Mouse (Mus musculus): Measurements from ENCODE around the gene Ece2. TPM values are rescaled to one million over a fixed set of nuclear protein-coding genes. Genes with fewer than 3 reads are reported as not detected.

Gene Ece2
- polyA plus RNA-seq (2014; fragmentation: Nextera tagmentation; extraction: Ambion mirVana), result 0.90 and 0.97 TPM in 2 replicates

DNA sequence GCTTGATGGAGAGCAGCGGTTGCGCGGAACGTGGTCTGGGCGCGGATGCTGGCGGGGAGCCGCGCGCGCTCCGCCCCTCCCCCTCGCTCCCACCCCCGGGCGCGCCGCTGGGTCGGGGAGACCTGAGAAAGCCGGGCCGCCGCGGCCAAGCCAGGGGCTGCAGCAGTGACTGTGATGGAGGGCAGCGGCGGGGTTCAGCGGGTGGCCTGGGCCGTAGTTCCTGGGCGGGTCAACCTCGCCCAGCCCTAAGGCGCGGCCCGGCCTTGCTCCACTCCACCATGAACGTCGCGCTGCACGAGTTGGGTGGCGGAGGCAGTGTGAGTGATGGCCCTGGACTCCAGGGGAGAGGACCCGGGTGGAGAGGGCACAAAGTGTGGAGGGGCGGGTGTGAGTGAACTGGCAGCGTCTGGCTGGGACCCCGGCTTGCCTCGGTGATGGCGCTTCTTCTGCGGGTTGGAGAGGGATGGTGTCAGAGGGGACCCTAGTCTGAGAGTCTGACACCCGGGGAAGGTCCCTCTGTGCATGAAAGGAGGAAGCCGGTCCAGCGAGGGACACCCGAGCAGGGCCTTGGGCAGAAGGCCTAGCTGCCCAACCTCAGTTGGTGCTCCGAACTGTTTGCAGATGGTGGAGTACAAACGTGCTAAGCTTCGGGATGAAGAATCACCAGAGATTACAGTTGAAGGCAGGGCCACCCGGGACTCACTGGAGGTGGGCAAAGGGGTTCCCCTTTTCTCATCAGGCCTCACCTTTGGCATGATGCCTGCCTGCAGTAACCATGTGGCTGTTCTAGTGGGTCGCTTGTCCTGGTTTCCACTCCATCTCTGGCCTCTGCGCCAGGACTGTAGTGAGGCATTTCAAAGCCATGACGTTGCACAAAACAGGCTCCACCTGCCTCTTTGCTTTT lies at the start of gene Ece2:
Gene Ece2 (plus strand): TSS at position 98 of the 904 bp plus-strand sequence.
- ATAC-seq (replicated peaks; ENCODE audit: low FRiP score) (no peak), DNase-seq (ENCODE audit: low spot score) (no peak)
- WGBS, result 9% methylated on average over 54 of the region's 54 CpGs
- peaks cover 27% of the 10 kb centered on the region for H3K27me3 ChIP-seq (replicated peaks; ENCODE audit: control insufficient read depth, insufficient read depth, low read length)
- peak within 1 kb of the TSS; percentile 59 for H3K4me2 ChIP-seq
- no peaks in the 10 kb centered on the region for H3K36me3 ChIP-seq (ENCODE audit: control insufficient read depth, insufficient read depth, low read length)
- no peaks in the 10 kb centered on the region for H3K9me3 ChIP-seq (ENCODE audit: control insufficient read depth, low read length)
- peak within 1 kb of the TSS; percentile 34 for H3K4me3 ChIP-seq (ENCODE audit: low read depth, low read length)
- H3K4me1 ChIP-seq (replicated peaks; ENCODE audit: control insufficient read depth, insufficient read depth, low read length), result no peaks in the 10 kb centered on the region
- no peak within 1 kb of the TSS for H3K27ac ChIP-seq (ENCODE audit: low read depth, low read length)
- no peak within 1 kb of the TSS for H3K9ac ChIP-seq (ENCODE audit: low read depth, low read length)

- Histone ChIP-seq H3K4me1 (replicated peaks; ENCODE audit: control insufficient read depth, insufficient read depth, low read length) (peaks cover 24% of the 10 kb centered on the region), H3K4me2 (peak within 1 kb of the TSS; percentile 90), H3K27me3 (replicated peaks; ENCODE audit: control insufficient read depth, insufficient read depth, low read length) (peaks cover 70% of the 10 kb centered on the region), H3K36me3 (ENCODE audit: control insufficient read depth, insufficient read depth, low read length) (no peaks in the 10 kb centered on the region), H3K27ac (ENCODE audit: low read depth, low read length) (no peak within 1 kb of the TSS), H3K9me3 (ENCODE audit: control insufficient read depth, low read length) (no peaks in the 10 kb centered on the region), H3K4me3 (ENCODE audit: low read depth, low read length) (peak within 1 kb of the TSS; percentile 52), H3K9ac (ENCODE audit: low read depth, low read length) (no peak within 1 kb of the TSS)
- WGBS, result 2% methylated on average over 24 of the region's 24 CpGs
- no peak for DNase-seq (ENCODE audit: low spot score)
- ATAC-seq (replicated peaks; ENCODE audit: low FRiP score), result no peak; the same call in 1 of the 2 replicates
Observed at GRCm38 (mm10) chr16:20589366-20589938, 40.2 kb upstream of the Ece2 start, which contains the start of gene Vwa5b2. Gene Vwa5b2, plus strand, starts transcription at chr16:20589471.

DNA sequence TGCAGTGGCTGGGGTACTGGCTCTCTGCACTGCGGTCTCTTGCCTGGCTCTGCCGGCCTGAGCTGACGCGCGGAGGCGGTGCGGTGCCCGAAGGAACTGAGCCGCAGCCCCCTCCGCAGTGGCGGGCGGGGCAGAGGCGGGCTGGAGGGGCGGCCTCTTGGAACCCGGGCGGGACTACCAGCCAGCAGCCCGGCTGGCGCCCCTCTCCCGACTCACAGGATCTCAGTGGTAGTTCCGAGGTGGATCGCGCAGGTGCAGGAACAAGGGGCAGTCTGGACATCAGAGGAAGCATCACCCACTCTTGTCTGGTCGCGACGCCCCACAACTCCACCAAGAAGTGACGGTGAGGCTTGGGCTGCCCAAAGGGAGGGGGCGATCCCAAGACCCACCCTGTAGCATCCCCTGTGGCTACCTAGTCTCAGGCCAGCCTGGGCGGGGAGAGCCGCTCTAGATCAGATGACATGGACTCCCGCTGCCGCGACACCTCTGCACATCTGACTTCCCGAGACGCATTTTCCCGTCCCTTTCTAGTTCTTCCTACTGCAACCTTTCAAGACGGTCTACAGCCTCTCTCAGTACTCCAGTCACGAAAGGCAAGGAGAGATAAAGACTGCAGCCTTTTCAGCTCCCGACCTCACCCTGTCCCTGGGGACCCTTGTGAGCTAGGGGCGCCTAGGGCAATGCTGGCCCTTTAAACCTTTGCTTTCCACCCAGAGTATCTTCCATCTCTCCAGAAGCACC lies 39.5 kb upstream of the Ece2 start:
- no peaks in the 10 kb centered on the region for H3K36me3 ChIP-seq (ENCODE audit: control insufficient read depth, insufficient read depth, low read length)
- peaks cover 72% of the 10 kb centered on the region for H3K27me3 ChIP-seq (replicated peaks; ENCODE audit: control insufficient read depth, insufficient read depth, low read length)
- H3K4me2 ChIP-seq, result peak overlapping the region; percentile 90
- WGBS, result under 1% methylated on average over 39 of the region's 39 CpGs
- H3K4me3 ChIP-seq (ENCODE audit: low read depth, low read length), result peak overlapping the region; percentile 52
- H3K9ac ChIP-seq (ENCODE audit: low read depth, low read length), result no peak overlapping the region
- H3K9me3 ChIP-seq (ENCODE audit: control insufficient read depth, low read length), result no peaks in the 10 kb centered on the region
- H3K27ac ChIP-seq (ENCODE audit: low read depth, low read length), result no peak overlapping the region
- DNase-seq (ENCODE audit: low spot score) (peak; percentile 55), ATAC-seq (replicated peaks; ENCODE audit: low FRiP score) (peak; percentile 36)
- peaks cover 30% of the 10 kb centered on the region for H3K4me1 ChIP-seq (replicated peaks; ENCODE audit: control insufficient read depth, insufficient read depth, low read length)

- ATAC-seq (replicated peaks; ENCODE audit: low FRiP score) (no peak), DNase-seq (ENCODE audit: low spot score) (no peak)
- peak overlapping the region; percentile 90 for H3K4me2 ChIP-seq
- no peak overlapping the region for H3K27ac ChIP-seq (ENCODE audit: low read depth, low read length)
- H3K36me3 ChIP-seq (ENCODE audit: control insufficient read depth, insufficient read depth, low read length), result no peaks in the 10 kb centered on the region
- peaks cover 72% of the 10 kb centered on the region for H3K27me3 ChIP-seq (replicated peaks; ENCODE audit: control insufficient read depth, insufficient read depth, low read length)
- H3K9ac ChIP-seq (ENCODE audit: low read depth, low read length), result no peak overlapping the region
- 3% methylated on average over 17 of the region's 17 CpGs for WGBS
- peak overlapping the region; percentile 52 for H3K4me3 ChIP-seq (ENCODE audit: low read depth, low read length)
- H3K9me3 ChIP-seq (ENCODE audit: control insufficient read depth, low read length), result no peaks in the 10 kb centered on the region
- peaks cover 35% of the 10 kb centered on the region for H3K4me1 ChIP-seq (replicated peaks; ENCODE audit: control insufficient read depth, insufficient read depth, low read length)
Observed at GRCm38 (mm10) chr16:20590680-20591038, 39.0 kb upstream of the Ece2 start.

DNA sequence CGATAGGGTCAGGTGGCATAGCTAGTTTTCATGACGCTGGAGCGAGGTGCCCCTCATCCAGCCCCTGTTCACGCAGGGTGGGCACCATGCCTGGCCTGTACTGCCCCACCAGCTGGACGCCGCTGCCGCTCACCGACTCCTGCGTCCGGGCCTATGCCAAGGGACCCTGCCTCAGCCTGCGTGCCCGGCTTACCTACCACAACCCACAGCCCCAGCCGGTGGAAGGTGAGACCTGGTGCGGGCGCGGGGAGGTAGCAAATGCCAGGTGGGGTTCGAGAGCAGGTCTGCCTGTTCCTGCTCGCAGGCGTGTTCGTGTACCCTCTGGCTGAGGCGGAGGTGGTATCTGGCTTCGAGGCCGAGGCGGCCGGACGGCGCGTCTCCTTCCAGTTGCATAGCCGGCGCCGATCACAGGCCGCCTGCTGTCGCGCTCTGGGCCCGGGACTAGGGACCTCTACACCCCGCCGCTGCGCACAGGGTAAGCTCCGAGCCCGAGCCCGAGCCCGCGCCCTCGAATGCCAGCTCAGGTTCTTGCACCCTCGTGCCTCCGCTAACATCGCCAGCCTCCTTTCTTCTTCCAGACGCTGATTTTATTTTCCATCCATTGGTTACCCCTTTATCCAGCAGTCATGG lies 38.4 kb upstream of the Ece2 start:
- WGBS, result 6% methylated on average over 48 of the region's 48 CpGs
- H3K4me2 ChIP-seq, result peak overlapping the region; percentile 90
- no peak overlapping the region for H3K27ac ChIP-seq (ENCODE audit: low read depth, low read length)
- H3K27me3 ChIP-seq (replicated peaks; ENCODE audit: control insufficient read depth, insufficient read depth, low read length), result peaks cover 71% of the 10 kb centered on the region
- no peak overlapping the region for H3K9ac ChIP-seq (ENCODE audit: low read depth, low read length)
- DNase-seq (ENCODE audit: low spot score) (no peak), ATAC-seq (replicated peaks; ENCODE audit: low FRiP score) (no peak)
- H3K36me3 ChIP-seq (ENCODE audit: control insufficient read depth, insufficient read depth, low read length), result no peaks in the 10 kb centered on the region
- peaks cover 41% of the 10 kb centered on the region for H3K4me1 ChIP-seq (replicated peaks; ENCODE audit: control insufficient read depth, insufficient read depth, low read length)
- H3K4me3 ChIP-seq (ENCODE audit: low read depth, low read length), result peak overlapping the region; percentile 52
- no peaks in the 10 kb centered on the region for H3K9me3 ChIP-seq (ENCODE audit: control insufficient read depth, low read length)

- peak; percentile 94 for ATAC-seq (replicated peaks; ENCODE audit: low FRiP score)
- Histone ChIP-seq H3K9ac (ENCODE audit: low read depth, low read length) (no peak overlapping the region), H3K9me3 (ENCODE audit: control insufficient read depth, low read length) (no peaks in the 10 kb centered on the region), H3K4me2 (peak overlapping the region; percentile 27), H3K4me1 (replicated peaks; ENCODE audit: control insufficient read depth, insufficient read depth, low read length) (peaks cover 36% of the 10 kb centered on the region), H3K36me3 (ENCODE audit: control insufficient read depth, insufficient read depth, low read length) (no peaks in the 10 kb centered on the region), H3K27me3 (replicated peaks; ENCODE audit: control insufficient read depth, insufficient read depth, low read length) (peaks cover 44% of the 10 kb centered on the region), H3K27ac (ENCODE audit: low read depth, low read length) (no peak overlapping the region), H3K4me3 (ENCODE audit: low read depth, low read length) (no peak overlapping the region)
- no peak for DNase-seq (ENCODE audit: low spot score)
- 50% methylated on average over 7 of the region's 7 CpGs for WGBS
Observed at GRCm38 (mm10) chr16:20595060-20595673, 34.5 kb upstream of the Ece2 start.

DNA sequence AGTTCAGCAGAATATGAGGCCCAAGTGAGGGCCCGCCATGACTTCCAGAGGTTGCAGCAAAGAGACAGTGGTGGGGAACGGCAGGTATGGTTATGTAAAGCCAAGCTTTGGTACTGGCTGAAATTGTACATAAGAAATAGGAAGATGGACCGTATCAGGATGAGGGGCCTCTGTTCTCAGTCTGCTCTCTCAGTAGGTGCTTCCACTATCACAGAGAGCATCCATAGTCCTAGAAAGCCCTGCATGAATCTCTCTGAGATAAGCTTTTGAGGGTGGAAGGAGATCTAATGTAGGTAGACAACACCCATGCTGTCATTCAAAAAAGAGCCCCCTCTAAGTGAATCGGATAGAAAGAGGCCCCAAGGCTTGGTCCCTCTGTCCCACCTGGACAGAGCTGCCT lies 33.9 kb upstream of the Ece2 start:
- Histone ChIP-seq H3K4me3 (ENCODE audit: low read depth, low read length) (no peak overlapping the region), H3K4me2 (peak overlapping the region; percentile 27), H3K36me3 (ENCODE audit: control insufficient read depth, insufficient read depth, low read length) (no peaks in the 10 kb centered on the region), H3K9me3 (ENCODE audit: control insufficient read depth, low read length) (no peaks in the 10 kb centered on the region), H3K27me3 (replicated peaks; ENCODE audit: control insufficient read depth, insufficient read depth, low read length) (peaks cover 38% of the 10 kb centered on the region), H3K9ac (ENCODE audit: low read depth, low read length) (no peak overlapping the region), H3K27ac (ENCODE audit: low read depth, low read length) (no peak overlapping the region), H3K4me1 (replicated peaks; ENCODE audit: control insufficient read depth, insufficient read depth, low read length) (peaks cover 31% of the 10 kb centered on the region)
- WGBS, result 66% methylated on average over 4 of the region's 4 CpGs
- DNase-seq (ENCODE audit: low spot score), result no peak
- ATAC-seq (replicated peaks; ENCODE audit: low FRiP score), result peak; percentile 52
